Mouse (Mus musculus): ENCODE measurements around the gene Ethe1. TPM values are rescaled to one million over a fixed set of nuclear protein-coding genes. Genes with fewer than 3 reads are reported as not detected.

Gene Ethe1
- polyA plus RNA-seq, 1 experiment from 2014 or later: 17.9 TPM

- H3K4me2 ChIP-seq (ENCODE audit: low read depth, low read length, severe bottlenecking): no peak overlapping the region
- no peak overlapping the region for H3K4me3 ChIP-seq (ENCODE audit: low read depth, low read length)
- DNase-seq (ENCODE audit: low spot score) (no peak), ATAC-seq (replicated peaks; ENCODE audit: low FRiP score) (no peak)
- H3K9me3 ChIP-seq (ENCODE audit: control insufficient read depth, low read length): no peaks in the 10 kb centered on the region
- H3K27ac ChIP-seq (ENCODE audit: low read depth, low read length): no peak overlapping the region
- peaks cover 24% of the 10 kb centered on the region for H3K27me3 ChIP-seq (ENCODE audit: control insufficient read depth, insufficient read depth, low read length)
- H3K4me1 ChIP-seq (replicated peaks; ENCODE audit: control insufficient read depth, insufficient read depth, low read length): no peaks in the 10 kb centered on the region; the same call in 1 of the 2 replicates
- 91% methylated on average over 13 of the region's 13 CpGs for WGBS
- H3K9ac ChIP-seq (ENCODE audit: low read length): no peak overlapping the region
- H3K36me3 ChIP-seq (ENCODE audit: control insufficient read depth, insufficient read depth, low read length): no peaks in the 10 kb centered on the region
These were observed 993 bp downstream of the Ethe1 start for GRCm38 (mm10) chr7:24588336-24588735.

- Histone ChIP-seq H3K36me3 (ENCODE audit: control insufficient read depth, insufficient read depth, low read length) (no peaks in the 10 kb centered on the region), H3K27me3 (ENCODE audit: control insufficient read depth, insufficient read depth, low read length) (peaks cover 3% of the 10 kb centered on the region; the same call in 1 of the 2 replicates), H3K4me1 (replicated peaks; ENCODE audit: control insufficient read depth, insufficient read depth, low read length) (peaks cover 6% of the 10 kb centered on the region; the same call in 1 of the 2 replicates), H3K4me2 (ENCODE audit: low read depth, low read length, severe bottlenecking) (no peak overlapping the region), H3K27ac (ENCODE audit: low read depth, low read length) (no peak overlapping the region), H3K9me3 (ENCODE audit: control insufficient read depth, low read length) (no peaks in the 10 kb centered on the region), H3K4me3 (ENCODE audit: low read depth, low read length) (no peak overlapping the region), H3K9ac (ENCODE audit: low read length) (no peak overlapping the region)
- ATAC-seq (replicated peaks; ENCODE audit: low FRiP score) (no peak), DNase-seq (ENCODE audit: low spot score) (no peak)
- WGBS: 77% methylated on average over 5 of the region's 5 CpGs
These were observed 4.4 kb downstream of the Ethe1 start for GRCm38 (mm10) chr7:24591735-24592134.

- ATAC-seq (replicated peaks; ENCODE audit: low FRiP score) (no peak), DNase-seq (ENCODE audit: low spot score) (no peak)
- WGBS: 70% methylated on average over 4 of the region's 4 CpGs
- Histone ChIP-seq H3K9me3 (ENCODE audit: control insufficient read depth, low read length) (no peaks in the 10 kb centered on the region), H3K36me3 (ENCODE audit: control insufficient read depth, insufficient read depth, low read length) (no peaks in the 10 kb centered on the region), H3K27ac (ENCODE audit: low read depth, low read length) (no peak overlapping the region), H3K4me1 (replicated peaks; ENCODE audit: control insufficient read depth, insufficient read depth, low read length) (peaks cover 6% of the 10 kb centered on the region; the same call in 1 of the 2 replicates), H3K4me3 (ENCODE audit: low read depth, low read length) (no peak overlapping the region), H3K4me2 (ENCODE audit: low read depth, low read length, severe bottlenecking) (no peak overlapping the region), H3K27me3 (ENCODE audit: control insufficient read depth, insufficient read depth, low read length) (no peaks in the 10 kb centered on the region), H3K9ac (ENCODE audit: low read length) (no peak overlapping the region)
These were observed 4.8 kb downstream of the Ethe1 start for GRCm38 (mm10) chr7:24592163-24592562.

- H3K36me3 ChIP-seq (ENCODE audit: control insufficient read depth, insufficient read depth, low read length): no peaks in the 10 kb centered on the region
- ATAC-seq (replicated peaks; ENCODE audit: low FRiP score) (no peak), DNase-seq (ENCODE audit: low spot score) (no peak)
- H3K27me3 ChIP-seq (ENCODE audit: control insufficient read depth, insufficient read depth, low read length): no peaks in the 10 kb centered on the region
- no peak overlapping the region for H3K4me3 ChIP-seq (ENCODE audit: low read depth, low read length)
- H3K4me2 ChIP-seq (ENCODE audit: low read depth, low read length, severe bottlenecking): no peak overlapping the region
- no peak overlapping the region for H3K27ac ChIP-seq (ENCODE audit: low read depth, low read length)
- H3K9ac ChIP-seq (ENCODE audit: low read length): no peak overlapping the region
- 85% methylated on average over 6 of the region's 6 CpGs for WGBS
- no peaks in the 10 kb centered on the region for H3K9me3 ChIP-seq (ENCODE audit: control insufficient read depth, low read length)
- peaks cover 6% of the 10 kb centered on the region; the same call in 1 of the 2 replicates for H3K4me1 ChIP-seq (replicated peaks; ENCODE audit: control insufficient read depth, insufficient read depth, low read length)
These were observed 5.4 kb downstream of the Ethe1 start for GRCm38 (mm10) chr7:24592781-24593180.

- Histone ChIP-seq H3K9ac (ENCODE audit: low read length) (peak overlapping the region; percentile 72), H3K27me3 (ENCODE audit: control insufficient read depth, insufficient read depth, low read length) (no peaks in the 10 kb centered on the region), H3K4me2 (ENCODE audit: low read depth, low read length, severe bottlenecking) (peak overlapping the region; percentile 75), H3K4me1 (replicated peaks; ENCODE audit: control insufficient read depth, insufficient read depth, low read length) (peaks cover 6% of the 10 kb centered on the region; the same call in 1 of the 2 replicates), H3K4me3 (ENCODE audit: low read depth, low read length) (peak overlapping the region; percentile 61), H3K27ac (ENCODE audit: low read depth, low read length) (no peak overlapping the region), H3K36me3 (ENCODE audit: control insufficient read depth, insufficient read depth, low read length) (no peaks in the 10 kb centered on the region), H3K9me3 (ENCODE audit: control insufficient read depth, low read length) (no peaks in the 10 kb centered on the region)
- 2% methylated on average over 38 of the region's 39 CpGs for WGBS
- ATAC-seq (replicated peaks; ENCODE audit: low FRiP score): peak; percentile 94
- peak; percentile 87 for DNase-seq (ENCODE audit: low spot score)
These were observed 6.4 kb downstream of the Ethe1 start for GRCm38 (mm10) chr7:24593621-24594308.

- no peak overlapping the region for H3K27ac ChIP-seq (ENCODE audit: low read depth, low read length)
- H3K4me1 ChIP-seq (replicated peaks; ENCODE audit: control insufficient read depth, insufficient read depth, low read length): peaks cover 6% of the 10 kb centered on the region; the same call in 1 of the 2 replicates
- no peaks in the 10 kb centered on the region for H3K9me3 ChIP-seq (ENCODE audit: control insufficient read depth, low read length)
- peak overlapping the region; percentile 72 for H3K9ac ChIP-seq (ENCODE audit: low read length)
- no peaks in the 10 kb centered on the region for H3K36me3 ChIP-seq (ENCODE audit: control insufficient read depth, insufficient read depth, low read length)
- peak overlapping the region; percentile 61 for H3K4me3 ChIP-seq (ENCODE audit: low read depth, low read length)
- DNase-seq (ENCODE audit: low spot score) (no peak), ATAC-seq (replicated peaks; ENCODE audit: low FRiP score) (no peak; the same call in 1 of the 2 replicates)
- no peaks in the 10 kb centered on the region for H3K27me3 ChIP-seq (ENCODE audit: control insufficient read depth, insufficient read depth, low read length)
- WGBS: under 1% methylated on average over 13 of the region's 13 CpGs
- H3K4me2 ChIP-seq (ENCODE audit: low read depth, low read length, severe bottlenecking): peak overlapping the region; percentile 75
These were observed 7.0 kb downstream of the Ethe1 start for GRCm38 (mm10) chr7:24594309-24594803.

- WGBS: 66% methylated on average over 2 of the region's 2 CpGs
- ATAC-seq (replicated peaks; ENCODE audit: low FRiP score) (no peak), DNase-seq (ENCODE audit: low spot score) (no peak)
- no peaks in the 10 kb centered on the region for H3K9me3 ChIP-seq (ENCODE audit: control insufficient read depth, low read length)
- no peak overlapping the region for H3K4me3 ChIP-seq (ENCODE audit: low read depth, low read length)
- H3K9ac ChIP-seq (ENCODE audit: low read length): no peak overlapping the region
- H3K27me3 ChIP-seq (ENCODE audit: control insufficient read depth, insufficient read depth, low read length): no peaks in the 10 kb centered on the region
- no peaks in the 10 kb centered on the region for H3K36me3 ChIP-seq (ENCODE audit: control insufficient read depth, insufficient read depth, low read length)
- H3K4me2 ChIP-seq (ENCODE audit: low read depth, low read length, severe bottlenecking): no peak overlapping the region
- H3K4me1 ChIP-seq (replicated peaks; ENCODE audit: control insufficient read depth, insufficient read depth, low read length): peaks cover 6% of the 10 kb centered on the region; the same call in 1 of the 2 replicates
- H3K27ac ChIP-seq (ENCODE audit: low read depth, low read length): no peak overlapping the region
These were observed 8.1 kb downstream of the Ethe1 start for GRCm38 (mm10) chr7:24595464-24595863.

GRCm38 (mm10) chr7:24598121-24598520, 10.8 kb downstream of the Ethe1 start:
- H3K9ac ChIP-seq (ENCODE audit: low read length): no peak overlapping the region
- H3K4me2 ChIP-seq (ENCODE audit: low read depth, low read length, severe bottlenecking): no peak overlapping the region
- DNase-seq (ENCODE audit: low spot score) (no peak), ATAC-seq (replicated peaks; ENCODE audit: low FRiP score) (no peak)
- H3K4me1 ChIP-seq (replicated peaks; ENCODE audit: control insufficient read depth, insufficient read depth, low read length): peaks cover 8% of the 10 kb centered on the region; the same call in 1 of the 2 replicates
- H3K27me3 ChIP-seq (ENCODE audit: control insufficient read depth, insufficient read depth, low read length): no peaks in the 10 kb centered on the region
- H3K4me3 ChIP-seq (ENCODE audit: low read depth, low read length): no peak overlapping the region
- no peaks in the 10 kb centered on the region for H3K36me3 ChIP-seq (ENCODE audit: control insufficient read depth, insufficient read depth, low read length)
- no peaks in the 10 kb centered on the region for H3K9me3 ChIP-seq (ENCODE audit: control insufficient read depth, low read length)
- no peak overlapping the region for H3K27ac ChIP-seq (ENCODE audit: low read depth, low read length)
- WGBS: 68% methylated on average over 4 of the region's 4 CpGs
